Mouse (Mus musculus) MEL-GATA-1-ER (cell line): ENCODE measurements at regions not wholly inside any gene's neighbourhood (a gene's known extent, or its start where the extent isn't known, plus 50 kb on each side); places are given as distances from the start of the nearest gene placed in this dataset.

Source experiments
- DNase-seq: peaks from one replicate; pipeline ENCODE4 v3.0.0-alpha.2; 2012; ENCODE audit warnings: low read depth; ENCODE audit errors: extremely low read depth

GRCm38 (mm10) chr9:122617793-122618192, 129.4 kb upstream of the Topaz1 start:
- no peak for DNase-seq

- DNase-seq: no peak
Observed at GRCm38 (mm10) chr9:122625081-122625480, 122.1 kb upstream of the Topaz1 start.

- DNase-seq: no peak
Observed at GRCm38 (mm10) chr9:122626346-122626745, 120.8 kb upstream of the Topaz1 start.

DNA sequence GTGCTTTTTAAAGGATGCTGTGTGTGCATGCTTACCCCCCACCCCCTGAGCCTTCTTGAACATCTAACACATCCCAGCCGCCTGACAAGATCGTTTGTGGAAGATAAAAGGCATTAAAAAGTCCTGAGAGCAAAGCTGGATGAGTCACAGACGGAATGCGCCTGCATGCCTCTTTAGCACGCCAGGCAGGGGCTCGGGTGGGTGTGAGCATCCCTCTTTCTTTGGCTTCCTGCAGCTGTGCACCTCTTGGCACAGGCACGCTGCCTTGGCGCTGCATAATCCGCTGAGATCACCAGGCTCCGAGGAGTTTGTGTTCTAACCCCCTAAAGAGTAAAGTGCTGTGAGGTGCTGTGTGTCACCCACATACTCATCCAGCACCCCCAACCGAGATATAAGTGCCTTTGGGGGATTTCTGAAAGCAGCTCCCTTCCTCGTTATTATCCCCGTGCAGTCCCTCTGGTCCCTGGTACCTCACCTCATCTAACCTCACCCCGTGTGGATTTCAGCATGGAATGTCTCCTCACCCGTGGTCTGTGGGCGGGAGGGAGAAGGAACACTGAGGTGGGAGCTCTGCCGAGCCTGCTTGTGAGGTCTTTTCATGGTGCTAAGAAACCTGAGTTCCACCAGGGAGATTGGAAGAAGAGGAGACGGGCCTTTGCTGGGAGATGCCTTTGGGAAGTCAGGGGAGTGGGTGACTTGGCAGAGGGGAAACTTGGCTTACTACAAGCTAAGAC, 117.8 kb upstream of the Topaz1 start:
- DNase-seq: no peak

DNA sequence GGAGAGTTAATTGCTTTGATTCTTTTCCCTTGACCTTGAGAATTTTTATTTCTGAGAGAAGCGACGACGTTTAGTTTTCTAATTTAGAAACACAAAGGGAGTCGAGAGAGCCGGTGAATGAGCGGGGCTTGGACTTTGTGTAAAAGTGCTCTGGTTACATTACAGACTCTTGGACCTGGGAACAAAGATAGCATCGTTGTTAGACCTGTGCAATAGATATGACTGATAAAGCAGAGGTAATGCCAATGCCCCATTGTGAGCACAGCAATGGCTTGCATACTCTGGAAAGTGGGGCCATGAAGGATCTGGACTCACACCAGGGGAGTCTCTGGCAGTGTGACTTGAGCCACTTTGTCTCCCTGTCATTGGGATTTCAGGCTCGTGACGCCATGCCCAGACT, 115.4 kb upstream of the Topaz1 start:
- no peak for DNase-seq

DNA sequence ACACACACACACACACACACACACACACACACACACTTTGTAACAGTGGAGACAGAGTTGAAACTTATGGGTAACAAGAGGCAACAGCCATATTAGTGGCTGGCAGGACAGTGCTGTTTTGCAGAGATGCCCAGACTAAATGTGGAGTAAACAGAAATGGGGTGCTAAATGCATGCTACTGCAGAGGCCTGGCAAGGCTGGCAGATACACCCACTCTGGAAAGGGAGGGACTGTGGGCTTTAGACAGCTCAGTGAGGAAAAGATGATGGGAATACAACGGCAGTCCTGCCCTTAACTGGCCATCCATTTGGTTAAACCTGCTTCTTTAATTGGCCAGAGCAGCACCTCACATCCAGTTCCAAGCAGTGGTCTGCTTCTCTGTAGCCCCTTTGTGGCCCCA, 113.7 kb upstream of the Topaz1 start:
- no peak for DNase-seq

DNA sequence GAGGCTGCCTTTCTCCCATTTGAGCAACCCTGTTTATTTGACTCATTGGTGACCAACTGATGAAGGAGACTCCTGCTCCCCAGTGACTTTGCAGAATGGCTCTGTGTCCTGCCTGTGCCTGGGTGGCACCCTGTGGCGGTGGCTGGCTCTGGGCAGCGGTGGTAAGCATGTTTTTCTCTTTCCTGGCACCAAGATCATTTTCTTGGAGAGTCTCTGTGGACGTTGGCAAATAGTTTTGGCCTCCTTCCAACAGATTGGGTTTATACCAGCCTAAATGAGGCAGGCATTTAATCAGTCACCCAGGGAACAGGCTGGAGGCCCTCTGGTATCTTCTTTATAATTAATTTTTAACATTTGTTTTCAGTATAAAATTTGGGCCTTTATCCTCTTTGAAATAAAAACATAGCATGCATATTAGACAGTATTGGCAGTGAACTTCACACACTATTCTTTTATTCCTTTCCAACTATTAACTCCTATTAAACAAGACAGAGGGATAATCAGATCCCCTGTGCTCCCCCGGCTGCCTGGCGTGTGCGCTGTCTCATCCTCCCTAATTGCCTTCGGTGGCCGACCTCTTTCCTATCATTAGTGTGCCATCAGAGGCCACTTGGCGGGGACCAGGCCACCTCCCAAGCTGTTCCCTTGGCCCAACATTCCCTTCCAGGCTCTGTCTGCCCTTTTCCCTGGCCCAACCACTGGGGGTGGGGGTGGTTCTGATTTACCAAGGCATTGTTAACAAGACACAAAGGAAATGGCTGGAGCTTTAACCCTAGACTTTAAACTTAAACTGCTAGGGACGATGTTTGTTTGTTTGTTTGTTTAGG, 111.8 kb upstream of the Topaz1 start:
- no peak for DNase-seq

GRCm38 (mm10) chr9:122637591-122637990, 109.6 kb upstream of the Topaz1 start:
- no peak for DNase-seq

- no peak for DNase-seq
Observed at GRCm38 (mm10) chr9:122639239-122639638, 107.9 kb upstream of the Topaz1 start.

DNA sequence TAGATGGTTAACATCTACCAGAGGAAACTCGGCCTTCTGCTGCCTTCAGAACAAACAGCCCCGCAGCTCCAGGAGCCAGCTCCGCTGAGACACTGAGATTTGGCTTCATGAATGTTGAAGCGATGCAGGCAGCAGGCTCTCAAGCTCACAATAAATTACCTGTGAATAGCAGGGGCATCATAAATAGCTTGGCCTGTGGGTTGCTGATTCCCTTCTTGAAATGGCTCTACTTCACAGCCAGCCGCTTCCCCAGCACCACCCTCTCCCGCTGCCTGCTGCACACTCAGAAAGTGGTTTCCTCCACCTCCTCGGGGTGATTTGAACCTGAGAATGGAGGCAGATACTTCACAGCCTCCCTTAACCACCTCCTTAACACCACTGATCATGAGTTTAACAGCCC, 104.2 kb upstream of the Topaz1 start:
- no peak for DNase-seq

GRCm38 (mm10) chr9:122645569-122645968, 101.6 kb upstream of the Topaz1 start:
- no peak for DNase-seq

GRCm38 (mm10) chr9:122650862-122651261, 96.3 kb upstream of the Topaz1 start:
- DNase-seq: no peak

- no peak for DNase-seq
Observed at GRCm38 (mm10) chr9:122655583-122655982, 91.6 kb upstream of the Topaz1 start.

GRCm38 (mm10) chr9:122660050-122660449, 87.1 kb upstream of the Topaz1 start:
- no peak for DNase-seq

GRCm38 (mm10) chr9:122666978-122667645, 80.0 kb upstream of the Topaz1 start:
- DNase-seq: no peak

DNA sequence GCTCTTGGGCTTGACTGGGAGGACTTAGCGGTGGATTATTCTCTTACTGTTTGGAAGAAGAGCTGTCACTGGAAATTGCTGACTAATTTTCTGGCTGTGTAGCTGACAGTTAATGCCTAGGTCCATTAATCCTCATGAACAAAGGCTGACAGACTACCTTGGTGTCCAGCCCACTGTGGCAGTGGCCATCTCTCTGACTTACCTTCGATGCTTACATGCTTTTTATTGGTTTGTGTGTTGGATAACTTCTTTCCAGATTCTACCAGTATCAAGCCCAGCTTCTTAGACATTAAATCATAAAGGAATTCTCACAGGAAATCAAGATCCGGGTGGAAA, 79.5 kb upstream of the Topaz1 start:
- DNase-seq: no peak

- no peak for DNase-seq
Observed at GRCm38 (mm10) chr9:122673777-122674176, 73.4 kb upstream of the Topaz1 start.

DNA sequence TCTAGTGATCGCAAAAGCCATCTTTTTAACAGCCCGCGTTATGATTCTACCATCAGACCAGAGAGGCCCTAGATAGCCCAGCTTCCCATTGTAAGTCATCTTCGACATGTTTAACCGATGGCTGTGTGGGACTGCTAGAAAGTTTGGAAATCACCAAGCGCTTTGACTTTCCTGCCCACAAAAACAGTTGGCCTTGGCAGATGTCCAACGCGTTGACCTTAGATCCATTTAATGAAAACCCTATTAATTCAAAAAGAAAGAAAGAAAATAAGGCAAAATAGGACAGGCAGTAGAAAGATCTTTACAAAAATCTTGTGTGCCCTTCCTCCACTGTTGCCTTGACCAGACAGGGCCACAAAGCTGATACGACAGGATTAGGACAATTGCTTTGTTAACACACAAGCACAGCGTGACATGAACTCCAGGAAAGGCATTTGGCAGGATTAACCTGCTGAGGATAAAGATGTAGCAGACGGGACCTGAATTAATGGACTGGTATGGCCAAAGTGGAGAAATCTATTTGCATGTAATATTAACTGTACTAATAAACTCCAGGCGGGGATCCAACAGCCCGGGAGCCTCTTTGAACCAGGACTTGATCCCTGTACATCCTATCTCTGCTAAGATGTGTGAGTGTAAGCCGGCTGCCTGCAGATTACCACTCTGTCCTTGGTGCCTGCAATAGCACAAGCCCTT, 69.0 kb upstream of the Topaz1 start:
- DNase-seq: no peak

DNA sequence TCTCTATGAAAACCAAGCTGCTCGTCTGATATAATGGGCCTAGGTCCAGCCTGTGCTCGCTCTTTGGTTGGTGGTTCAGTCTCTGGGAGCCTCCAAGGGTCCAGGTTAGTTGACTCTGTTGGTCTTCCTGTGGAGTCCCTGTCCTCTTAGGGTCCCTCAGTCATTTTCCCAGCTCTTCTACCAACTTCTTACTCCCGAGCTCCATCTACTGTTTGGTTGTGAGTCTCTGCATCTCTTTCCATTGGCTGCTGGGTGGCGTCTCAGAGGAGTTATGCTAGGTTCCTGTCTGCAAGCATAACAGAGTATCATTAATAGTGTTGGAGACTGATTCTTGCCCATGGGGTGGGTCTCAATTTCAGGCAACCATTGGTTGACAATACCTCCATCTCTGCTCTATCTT, 60.0 kb upstream of the Topaz1 start:
- no peak for DNase-seq

GRCm38 (mm10) chr9:122691879-122692278, 55.3 kb upstream of the Topaz1 start:
- no peak for DNase-seq

DNA sequence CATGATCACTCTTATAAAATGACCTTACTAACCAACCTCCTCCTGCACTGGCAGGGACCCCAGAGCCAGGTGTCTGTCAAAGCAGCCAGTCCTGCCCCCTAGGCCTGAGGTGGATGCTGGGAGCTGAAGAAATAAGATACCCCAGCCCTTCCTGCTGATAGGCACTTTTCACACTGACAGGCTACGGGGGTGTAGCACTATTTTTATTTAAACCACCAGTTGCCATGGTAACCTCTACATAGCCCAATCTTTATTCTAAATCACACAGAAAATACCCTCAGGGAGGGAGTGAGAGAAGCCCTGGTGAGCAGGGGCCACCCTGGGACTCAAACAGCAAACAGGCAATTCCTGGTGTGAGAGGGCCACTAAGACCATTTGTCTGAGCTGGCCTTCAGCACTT, 51.4 kb upstream of the Topaz1 start:
- DNase-seq: no peak
